Mouse (Mus musculus): ENCODE data around the gene Rmi2.
"Not testable (repeated sequence)": the region's sequence is repeated elsewhere in the genome, so short reads cannot be mapped to it uniquely, and the experiment has no call there.

The Rmi2 gene

DNA sequence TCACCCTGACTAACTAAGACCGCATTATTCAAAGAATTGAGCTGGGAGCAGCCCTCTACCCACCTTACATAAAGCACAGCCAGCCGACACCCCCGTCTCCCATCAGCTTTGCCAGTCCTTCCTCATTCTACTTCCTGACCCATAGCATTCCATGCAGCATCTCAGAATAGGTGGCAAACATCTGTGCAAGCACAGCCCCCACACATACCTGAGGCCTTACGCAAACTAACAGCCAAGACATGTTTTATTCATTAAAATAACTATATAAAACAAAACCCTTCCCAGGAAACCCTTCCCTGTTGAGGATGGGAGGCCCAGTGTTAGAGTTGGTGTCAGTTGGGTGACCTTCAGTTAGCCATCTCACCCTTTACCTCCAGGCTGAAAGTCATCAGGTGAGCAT lies 9.0 kb upstream of the Rmi2 start:
- in situ Hi-C loops (cut with MboI, MseI) = no loop called here

DNA sequence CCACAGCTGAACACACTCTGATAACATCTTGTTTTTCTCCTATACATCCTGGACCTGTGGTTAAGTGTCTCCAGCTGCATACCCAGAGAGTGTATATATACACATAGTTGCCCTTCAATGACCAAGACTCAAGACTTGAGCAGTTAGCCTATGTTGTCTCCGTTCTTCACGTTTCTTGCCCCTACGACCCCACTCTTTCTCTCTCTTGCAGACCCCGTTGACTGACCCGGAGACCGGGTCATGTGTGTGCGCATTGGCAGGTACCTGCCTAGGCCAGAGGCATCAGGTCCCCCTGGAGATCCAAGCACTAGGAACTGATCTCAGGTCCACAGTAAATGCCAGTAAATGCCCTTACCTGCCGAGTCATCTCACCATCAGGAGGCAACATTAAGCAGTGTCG lies 7.6 kb upstream of the Rmi2 start:
- in situ Hi-C loops (cut with MboI, MseI) = no loop called here

DNA sequence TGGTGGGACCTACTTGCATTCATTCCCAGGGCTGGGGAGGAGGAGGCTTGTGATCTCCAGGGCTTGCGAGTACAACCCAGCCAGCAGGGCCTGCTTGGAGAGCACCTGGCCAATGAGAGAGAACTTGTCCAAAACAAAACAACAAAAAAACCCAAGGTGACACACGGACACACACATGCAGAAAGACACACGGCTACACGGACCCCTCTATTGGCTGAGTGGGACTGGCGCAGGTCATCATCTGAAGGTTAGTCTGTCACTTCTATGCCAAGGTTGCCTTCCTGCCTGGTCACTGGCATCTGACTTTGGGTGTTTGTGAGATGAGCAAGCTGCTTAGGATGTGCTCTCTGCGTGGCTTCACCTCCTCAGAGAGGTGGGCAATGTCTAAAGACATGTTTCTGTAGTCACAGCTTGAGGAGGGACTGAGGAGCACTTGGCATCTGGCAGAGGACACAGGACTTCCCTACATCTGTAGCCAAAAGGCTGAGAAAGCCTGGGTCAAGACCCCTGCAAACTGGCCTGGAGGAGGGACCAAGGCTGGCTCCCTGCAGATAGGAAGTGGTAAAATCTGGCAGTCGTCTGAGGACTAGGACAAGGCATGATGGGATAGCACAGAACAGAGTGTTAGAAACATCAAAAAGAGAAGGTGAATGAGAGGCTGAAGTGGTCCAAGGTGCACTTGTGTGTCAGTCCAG lies 6.9 kb upstream of the Rmi2 start:
- in situ Hi-C loops (cut with MboI, MseI) = no loop called here

DNA sequence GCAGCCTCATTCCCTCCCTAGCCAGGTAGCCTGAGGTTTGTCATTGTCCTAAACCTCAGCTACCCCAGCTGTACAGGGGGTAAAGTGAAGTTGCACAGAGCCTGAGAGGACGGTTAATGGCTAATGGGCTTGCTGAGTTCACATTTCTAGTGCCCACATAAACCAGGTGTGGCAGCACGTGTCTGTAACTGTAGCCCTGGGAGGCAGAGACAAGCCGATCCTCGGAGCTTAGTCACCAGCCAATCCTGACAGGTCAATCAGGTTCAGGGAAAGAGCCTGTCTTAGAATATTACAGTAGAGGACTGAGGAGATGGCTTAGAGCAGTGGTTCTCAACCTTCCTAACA lies 6.4 kb upstream of the Rmi2 start:
- in situ Hi-C loops (cut with MboI, MseI) = no loop called here

DNA sequence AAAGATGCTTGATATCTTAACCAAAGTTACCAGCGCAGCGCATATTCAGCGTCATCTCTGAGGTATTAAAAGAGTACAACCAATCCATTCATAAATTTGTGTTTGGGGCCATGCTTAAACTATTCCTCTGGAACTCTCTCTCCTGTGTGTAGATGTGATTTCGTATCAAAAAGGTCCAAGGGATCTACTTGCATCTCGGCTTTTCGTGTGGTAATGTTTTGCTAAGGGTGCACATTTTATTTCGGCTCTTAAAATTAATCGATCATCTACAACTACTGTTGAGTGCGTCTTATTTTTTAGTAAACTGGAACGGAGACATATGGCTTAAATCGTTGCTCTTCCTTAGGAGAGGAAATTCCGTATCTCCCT lies 333 bp upstream of the Rmi2 start:
- in situ Hi-C loops (cut with MboI, MseI) = loop anchor here (10.0 kb wide), 1 partner anchor 50 kb away; the partner anchor contains the start of genes Socs1 and Tnp2

DNA sequence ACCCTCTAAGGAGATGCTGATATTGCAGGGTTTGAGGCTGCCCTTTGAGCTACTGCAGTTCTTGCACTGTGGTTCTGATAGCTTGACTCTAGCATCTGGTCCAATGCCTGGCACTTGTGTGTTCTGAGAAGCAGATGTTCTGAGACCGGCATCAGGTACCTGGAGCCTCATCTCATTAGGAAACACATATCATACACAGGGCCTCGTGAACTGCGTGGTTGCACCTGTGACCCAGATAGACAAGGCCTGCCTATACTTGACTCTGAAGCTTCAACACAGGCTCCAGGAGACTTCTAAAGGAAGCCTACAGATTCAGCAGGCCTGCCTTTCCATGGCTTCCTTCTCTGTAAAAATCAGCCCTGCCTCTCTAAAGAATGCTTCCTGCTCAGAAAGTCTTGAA lies 1.5 kb downstream of the Rmi2 start:
- in situ Hi-C loops (cut with MboI, MseI) = loop anchor here (10.0 kb wide), 1 partner anchor 52 kb away; the partner anchor contains the start of genes Socs1 and Tnp2

DNA sequence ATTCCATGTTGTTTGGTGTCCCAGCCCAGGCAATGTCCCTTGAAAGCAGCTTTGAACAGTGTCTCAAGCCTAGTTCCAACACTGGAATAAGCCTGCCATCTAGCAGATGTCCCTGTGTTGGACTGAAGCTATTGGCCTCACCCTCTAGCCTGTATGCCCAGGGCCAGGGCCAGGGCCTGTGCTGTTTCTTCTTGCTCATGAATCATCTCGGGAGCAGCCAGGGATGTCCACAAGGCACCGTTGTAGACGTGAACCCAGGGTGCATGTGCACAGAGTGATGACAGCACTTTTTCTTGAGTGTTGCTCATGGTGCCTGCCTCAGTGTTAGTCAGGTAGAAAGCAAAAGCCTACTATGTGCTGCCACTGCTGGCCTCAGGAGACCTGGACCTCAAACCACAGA lies 2.4 kb downstream of the Rmi2 start:
- in situ Hi-C loops (cut with MboI, MseI) = loop anchor here (10.0 kb wide), 1 partner anchor 52 kb away; the partner anchor contains the start of genes Socs1 and Tnp2

DNA sequence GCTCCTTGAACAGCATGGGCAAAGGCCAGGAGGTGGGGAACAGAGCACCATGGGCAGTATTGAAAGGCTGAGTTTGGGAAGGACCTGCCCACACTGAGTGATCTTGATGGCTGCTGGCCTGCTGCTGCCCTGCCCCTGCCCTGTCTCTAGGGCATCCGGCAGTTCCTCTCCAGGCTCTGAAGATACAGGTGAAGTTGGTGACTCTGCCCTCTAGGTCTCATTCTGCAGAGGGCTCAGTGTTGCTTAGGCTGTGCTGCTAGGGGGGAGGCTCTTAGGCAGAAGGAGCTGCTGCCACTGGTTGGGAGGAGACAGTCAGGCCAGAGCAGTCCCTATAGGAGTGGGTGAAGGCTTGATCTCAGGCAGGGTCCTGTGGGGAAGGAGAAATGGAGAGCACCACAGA lies 3.0 kb downstream of the Rmi2 start:
- in situ Hi-C loops (cut with MboI, MseI) = loop anchor here (10.0 kb wide), 1 partner anchor 53 kb away; the partner anchor contains the start of genes Socs1 and Tnp2

DNA sequence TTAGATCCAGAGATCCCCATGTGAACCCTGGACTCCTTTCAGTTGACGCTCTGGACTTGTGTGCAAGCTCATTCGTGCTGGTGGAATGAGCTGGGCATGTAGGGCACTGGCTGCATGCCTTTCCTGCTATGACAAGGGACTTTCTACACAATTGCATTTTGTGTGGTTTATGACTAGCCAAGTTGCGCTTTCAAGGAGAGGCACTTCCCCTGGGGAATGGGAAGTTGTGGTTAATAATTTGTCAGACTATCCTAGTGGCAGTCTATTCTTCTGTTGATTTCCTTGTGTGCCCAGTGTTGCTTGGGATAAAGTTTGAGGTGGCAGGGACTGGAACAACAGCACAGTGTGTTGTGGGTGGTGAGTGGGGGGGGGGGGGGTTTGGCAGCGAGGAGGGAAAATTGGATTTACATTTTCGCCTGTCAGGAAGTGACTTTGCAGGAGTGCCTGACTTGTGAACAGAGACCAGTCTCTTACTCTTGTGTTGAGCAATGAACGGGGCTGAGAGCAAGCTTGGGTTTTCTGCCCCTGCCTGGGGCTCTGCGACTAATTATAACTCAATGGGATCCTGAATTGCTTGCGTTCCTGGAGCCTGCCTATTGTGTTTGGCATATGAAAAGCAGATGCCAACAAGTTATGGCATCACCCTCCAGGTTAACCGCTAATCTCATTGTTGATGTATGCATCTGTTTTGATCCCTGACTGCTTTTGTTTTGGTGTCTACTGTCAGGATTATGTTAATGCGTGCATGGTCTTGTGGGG lies 3.8 kb downstream of the Rmi2 start:
- in situ Hi-C loops (cut with MboI, MseI) = loop anchor here (10.0 kb wide), 1 partner anchor 54 kb away; the partner anchor contains the start of genes Socs1 and Tnp2

DNA sequence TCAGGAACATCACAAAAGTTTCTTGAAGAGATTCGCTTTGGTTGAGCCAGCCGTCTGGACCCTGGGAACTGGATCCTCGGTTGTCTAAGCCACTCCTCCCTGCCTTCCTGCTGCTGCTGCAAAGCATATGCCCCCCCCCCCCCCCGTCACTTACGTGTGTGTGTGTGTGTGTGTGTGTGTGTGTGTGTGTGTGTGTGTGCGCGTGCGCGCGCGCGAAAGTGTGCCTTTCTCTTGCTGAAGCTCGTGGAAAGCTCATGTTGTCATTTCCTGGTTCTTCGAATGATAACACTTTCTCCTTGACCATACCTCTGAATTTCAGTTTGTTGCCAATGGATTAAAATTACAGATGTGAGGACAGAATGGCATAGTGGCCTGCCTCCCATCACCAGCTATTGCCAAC lies 5.2 kb downstream of the Rmi2 start:
- in situ Hi-C loops (cut with MboI, MseI) = no loop called here

DNA sequence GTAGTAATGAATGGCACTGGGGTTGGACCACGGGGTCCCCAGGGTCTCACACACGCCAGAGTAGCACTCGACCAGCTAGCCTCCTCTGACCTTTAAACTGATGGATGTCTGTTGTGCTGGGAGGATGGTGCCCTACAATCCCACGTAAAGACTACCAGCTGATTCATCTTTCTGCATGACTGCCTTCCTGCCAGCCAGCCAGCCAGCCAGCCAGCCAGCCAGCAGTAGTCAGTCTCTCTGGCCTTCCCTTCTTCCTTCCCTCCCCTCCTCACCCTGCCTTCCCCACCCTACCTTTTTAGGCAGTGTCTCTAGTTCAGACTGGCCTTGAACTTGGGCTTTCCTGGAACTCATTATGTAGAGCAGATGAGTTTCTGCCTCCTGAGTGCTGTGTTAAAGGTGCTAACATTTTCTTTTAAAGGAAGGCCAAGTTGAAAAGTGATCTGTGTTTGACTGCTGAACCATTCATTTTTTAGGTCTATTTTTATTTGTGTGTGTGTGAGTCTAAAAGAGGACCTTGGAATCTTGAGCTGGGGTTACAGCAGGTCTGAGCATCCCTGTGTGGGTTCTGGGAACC lies 7.5 kb downstream of the Rmi2 start:
- in situ Hi-C loops (cut with MboI, MseI) = no loop called here

DNA sequence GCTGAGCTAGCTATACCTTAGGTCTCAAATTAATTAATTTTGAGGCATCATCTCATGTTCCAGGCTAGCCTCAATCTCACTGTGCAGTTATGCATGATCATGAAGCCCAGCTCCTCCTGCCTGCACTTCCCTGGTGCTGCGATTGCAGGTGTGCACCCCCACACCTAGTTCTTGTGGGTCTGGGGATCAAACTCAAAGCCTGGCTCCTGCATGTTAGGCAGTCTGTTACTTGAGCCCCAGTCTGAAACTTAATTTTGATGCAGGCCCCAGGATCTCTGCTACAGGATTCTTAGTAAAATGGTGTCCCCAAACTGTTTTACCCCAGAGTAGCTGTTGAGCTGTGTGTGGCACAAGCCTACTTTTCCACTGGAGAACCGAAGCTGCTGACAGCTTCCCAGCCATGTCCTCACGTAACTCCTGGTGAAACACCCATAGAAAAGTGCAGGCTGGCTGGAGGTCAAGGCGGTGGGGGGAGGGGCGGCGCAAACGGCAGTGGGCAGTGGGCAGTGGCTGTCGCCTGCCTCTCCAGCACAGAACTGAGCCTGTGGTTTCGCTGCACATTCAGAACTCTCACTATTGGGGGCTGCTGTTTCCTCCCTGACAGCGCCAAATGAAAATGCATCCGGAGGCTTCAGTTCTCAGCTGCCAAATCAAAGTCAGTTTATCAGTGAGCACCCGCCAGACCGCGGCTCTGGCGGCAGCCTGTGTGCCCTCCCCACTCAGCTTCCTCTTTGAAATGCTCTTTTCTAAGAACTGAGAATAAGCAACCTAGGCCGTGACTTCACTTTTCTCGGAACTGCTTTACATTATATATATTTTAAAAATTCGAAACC lies 8.8 kb downstream of the Rmi2 start:
- in situ Hi-C loops (cut with MboI, MseI) = no loop called here

DNA sequence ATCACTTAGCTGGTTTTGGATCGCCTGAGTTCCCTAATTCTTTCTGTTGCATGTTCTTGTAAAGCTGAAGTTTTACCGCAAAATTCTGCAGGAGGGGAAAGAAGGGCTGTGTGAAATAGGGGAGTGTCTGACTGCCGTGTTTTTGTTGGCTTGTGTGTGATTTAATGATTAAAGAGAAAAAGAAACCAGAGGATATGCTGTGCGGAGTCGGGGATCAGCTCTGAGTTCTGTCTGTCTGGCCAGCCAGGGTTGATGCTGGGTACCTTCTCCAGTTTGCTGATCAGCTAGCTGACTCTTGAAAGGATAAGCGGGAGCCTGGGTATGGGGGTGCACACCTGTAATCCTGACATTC lies 9.4 kb downstream of the Rmi2 start:
- in situ Hi-C loops (cut with MboI, MseI) = no loop called here

DNA sequence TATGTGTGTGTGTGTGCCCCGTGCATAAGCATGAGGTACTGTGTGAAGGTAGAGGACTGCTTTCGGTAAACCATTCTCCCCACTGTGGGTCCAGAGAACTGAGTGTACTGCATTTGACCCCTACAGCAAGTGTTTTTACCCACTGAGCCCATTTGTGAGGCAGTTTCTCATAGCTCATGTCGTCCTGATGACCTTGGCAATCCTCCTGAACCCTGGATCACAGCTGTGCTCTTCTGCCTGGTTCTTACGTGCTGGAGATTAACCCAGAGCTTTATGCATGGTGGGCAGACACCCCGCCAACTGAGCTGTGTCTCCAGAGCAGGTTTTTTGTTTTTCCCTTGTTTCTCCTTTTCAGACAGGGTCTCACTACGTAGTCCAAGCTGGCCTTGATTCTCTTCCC lies 11.1 kb downstream of the Rmi2 start:
- in situ Hi-C loops (cut with MboI, MseI) = no loop called here

DNA sequence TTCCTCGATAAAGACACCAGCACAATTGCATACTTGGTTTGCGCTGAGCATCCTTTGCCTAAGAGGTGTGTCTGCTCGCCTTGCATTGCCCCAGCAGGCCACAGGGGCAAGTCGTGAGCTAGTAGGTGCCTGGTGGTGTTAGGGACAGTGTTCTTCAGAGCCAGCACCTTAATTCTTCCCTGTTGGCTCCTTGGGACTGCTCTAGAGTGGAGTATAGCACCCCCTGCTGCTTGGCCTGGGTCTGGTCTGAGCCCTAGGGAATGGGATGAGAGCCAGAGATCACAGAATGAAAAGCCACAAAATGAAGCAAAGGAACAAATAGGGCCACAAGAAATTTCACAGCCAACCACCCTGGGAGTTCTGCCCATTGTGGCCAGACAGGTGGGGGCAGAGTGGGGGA lies 11.6 kb downstream of the Rmi2 start:
- in situ Hi-C loops (cut with MboI, MseI) = no loop called here

DNA sequence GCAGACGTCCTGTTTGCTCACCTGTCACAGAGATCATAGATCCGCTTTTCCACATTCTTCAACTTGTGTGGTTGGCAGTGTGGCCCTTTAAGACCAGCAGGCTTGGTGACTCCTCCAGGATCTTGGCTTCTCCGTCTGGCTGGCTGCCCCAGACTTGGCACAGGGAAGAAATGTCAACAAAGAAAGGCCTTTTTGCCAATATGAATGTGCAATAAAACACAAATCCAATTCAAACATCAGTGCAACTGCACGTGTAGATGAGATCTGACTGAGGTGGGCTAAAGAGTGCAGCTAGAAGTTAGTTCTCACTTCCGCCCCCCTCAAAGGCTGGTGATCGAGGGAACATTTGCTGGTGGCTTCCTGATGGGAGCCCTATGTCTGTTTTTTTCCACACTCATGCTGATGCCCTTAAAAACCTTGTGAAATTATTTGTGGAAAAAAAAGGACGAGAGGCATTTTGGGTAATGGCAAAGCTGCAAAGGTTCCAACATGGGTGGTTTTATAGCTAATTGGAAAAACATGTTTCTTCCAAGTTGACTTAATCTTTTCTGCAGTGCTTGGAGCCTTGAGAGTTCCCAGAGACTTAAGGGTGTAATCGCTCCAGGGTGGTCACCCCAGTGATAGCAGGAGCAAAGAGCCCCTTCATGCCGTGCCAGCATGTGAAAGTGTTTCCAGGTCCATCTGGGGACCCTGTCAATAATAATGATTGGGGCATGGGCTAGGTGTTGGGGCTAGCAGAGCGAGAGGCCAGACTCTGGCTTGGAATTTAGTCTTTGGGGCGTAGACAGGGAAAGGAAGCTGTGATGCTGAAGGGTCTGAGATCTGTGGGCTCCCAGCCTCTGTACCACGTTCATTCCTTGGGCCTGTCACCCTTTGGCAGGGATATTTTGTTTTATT lies 15.4 kb downstream of the Rmi2 start:
- in situ Hi-C loops (cut with MboI, MseI) = no loop called here

DNA sequence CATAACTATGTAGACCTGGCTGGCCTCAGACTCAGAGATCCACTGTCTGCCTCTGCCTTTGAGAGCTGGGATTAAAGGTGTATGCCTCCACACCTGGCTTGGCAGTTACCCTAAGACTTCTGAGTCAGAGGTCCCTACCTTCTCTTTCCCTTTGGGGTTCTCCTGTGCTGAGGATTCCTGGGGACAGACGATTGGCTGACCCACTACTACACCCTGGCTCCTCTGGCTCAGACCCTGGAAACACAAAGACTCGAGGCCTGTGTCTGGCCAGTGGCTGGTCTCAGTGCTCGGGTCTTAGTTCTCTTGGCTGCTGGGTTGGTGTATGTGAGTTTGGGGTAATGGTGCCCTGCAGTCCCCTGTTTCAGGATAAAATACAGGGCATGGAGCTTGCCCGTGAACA lies 16.0 kb downstream of the Rmi2 start:
- in situ Hi-C loops (cut with MboI, MseI) = no loop called here

DNA sequence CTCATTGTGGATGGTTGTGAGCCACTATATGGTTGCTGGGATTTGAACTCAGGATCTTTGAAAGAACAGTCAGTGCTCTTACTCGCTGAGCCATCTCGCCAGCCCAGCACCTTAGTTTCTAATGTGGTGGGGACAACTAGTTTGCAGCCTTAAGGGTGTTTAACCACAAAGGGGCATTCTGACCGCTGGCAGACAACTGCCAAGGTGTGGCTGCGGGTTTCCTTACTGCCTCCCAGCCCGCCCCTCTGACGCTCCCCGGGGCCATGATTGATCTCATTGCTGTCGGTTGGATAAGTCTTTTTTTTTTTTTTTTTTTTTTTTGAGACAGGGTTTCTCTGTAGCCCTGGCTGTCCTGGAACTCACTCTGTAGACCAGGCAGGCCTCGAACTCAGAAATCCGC lies 17.4 kb downstream of the Rmi2 start:
- in situ Hi-C loops (cut with MboI, MseI) = not testable (repeated sequence)

DNA sequence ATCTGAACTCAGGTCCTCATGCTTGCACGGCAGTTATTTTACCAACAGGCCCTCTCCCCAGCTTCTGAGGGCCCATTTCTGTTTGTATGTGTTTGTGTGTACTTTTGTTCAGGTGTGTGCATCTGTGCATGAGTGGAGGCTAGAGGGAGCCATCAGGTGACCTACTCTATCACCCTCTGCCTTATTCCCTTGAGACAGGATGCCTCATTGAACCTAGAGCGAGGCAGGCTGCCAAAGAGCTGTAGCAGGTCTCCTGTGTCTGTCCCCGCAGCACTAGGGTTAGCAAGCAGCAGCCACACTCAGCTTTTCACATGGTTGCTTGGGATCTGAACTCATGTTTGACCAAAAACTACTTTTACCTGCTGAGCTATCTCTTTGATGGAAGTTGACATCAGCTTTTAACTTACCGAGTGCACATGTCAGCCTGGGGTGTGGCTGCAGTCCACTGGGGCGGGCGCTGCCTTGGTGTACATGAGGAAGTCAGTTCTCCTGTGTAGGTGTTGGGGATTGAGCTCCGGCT lies 24.9 kb downstream of the Rmi2 start:
- in situ Hi-C loops (cut with MboI, MseI) = loop anchor here (5.0 kb wide), 1 partner anchor 222 kb away; no protein-coding TSS in a partner anchor

DNA sequence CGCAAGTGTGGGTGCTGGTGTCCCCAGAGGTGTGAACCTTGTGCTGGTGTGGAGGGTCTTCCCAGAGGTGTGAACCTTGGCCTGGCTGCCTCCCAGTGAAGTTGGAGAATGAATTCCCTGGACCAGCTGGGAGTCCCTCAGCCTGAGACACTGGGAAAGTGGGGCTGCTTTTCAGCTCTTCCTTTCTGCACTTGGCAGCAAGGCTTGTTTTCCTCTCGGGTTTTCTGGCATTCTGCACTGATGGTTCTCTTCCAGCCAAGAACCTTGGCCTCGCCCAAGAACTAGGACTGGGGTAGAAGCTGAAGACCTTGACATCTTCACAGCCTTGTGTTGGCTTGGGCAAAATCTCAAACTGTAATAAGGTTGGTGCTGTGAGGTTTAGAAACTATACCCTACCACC lies 26.5 kb downstream of the Rmi2 start:
- in situ Hi-C loops (cut with MboI, MseI) = no loop called here

All from regulatory T cell (primary cell).